Mouse (Mus musculus): ENCODE results near the gene Gpr34. TPM values are rescaled to one million over a fixed set of nuclear protein-coding genes. Genes with fewer than 3 reads are reported as not detected.

Gpr34 gene
- 3.0 TPM for polyA plus RNA-seq (2014; fragmentation: Illumina TruSeq; extraction: RNeasy Lipid Tissue Mini Kit (QIAGEN cat#74804); ENCODE audit: insufficient read depth, low read depth, low replicate concordance)

DNA sequence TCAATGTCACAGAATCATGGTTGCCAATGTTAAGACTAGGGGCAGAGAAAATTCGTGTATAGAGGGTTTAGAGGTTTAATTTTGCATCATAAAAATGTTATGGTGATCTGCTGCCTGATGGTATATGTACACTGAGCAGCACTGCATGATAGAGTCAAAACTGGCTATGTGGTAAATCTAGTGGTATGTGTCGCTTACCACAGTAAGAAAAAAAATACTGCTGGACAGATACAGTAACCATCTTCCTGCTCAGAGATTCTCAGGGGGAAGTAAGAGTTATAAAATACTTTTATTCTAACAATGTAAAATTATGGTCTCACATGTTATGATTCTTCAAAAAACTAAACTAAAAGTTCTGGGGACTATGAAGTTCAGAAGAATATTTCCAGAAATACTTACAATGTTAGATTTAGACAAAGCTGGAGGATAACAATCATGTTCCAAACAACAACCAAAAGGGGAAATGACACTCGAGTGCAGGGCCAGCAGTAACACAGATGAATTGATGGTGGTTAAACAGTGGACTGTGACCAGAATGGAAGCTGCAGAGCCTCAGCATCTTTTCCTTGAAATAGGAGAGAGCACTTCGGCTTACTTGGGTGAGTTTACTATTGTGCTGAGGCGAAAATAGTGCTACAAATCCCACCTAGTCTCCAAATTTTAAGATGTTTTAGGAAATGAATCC lies at the start of gene Gpr34:
TSS of gene Gpr34 (plus strand) at position 491 of the 685 bp plus-strand sequence.

DNA sequence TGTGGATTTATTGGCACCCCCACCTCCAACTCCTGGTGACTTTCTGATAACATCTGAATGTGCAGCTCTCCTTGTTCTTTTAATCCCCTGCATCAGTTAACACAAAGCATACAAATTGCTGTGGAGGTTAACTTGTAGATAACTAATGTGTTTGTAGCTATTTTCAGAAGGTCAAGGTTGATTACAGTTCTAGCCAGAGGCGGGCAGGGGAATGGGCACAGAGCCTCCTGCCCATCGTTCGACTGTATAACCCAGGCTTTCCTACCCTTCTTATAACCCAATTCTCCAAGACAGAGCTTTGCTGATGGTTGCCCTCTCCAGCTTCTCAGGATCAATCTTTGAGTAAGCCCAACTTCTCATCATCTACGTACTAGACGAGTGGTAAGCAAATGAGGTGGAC lies 29.2 kb downstream of the Gpr34 start, which contains the start of gene Gpr82:
TSS of gene Gpr82 (plus strand) at position 301 of the 400 bp plus-strand sequence.

Other genes starting within 250 kb of the Gpr34 start
- gene Nyx, start 166.0 kb upstream of the Gpr34 start, polyA plus RNA-seq (2014; fragmentation: Illumina TruSeq; extraction: RNeasy Lipid Tissue Mini Kit (QIAGEN cat#74804); ENCODE audit: insufficient read depth, low read depth, low replicate concordance), result 0.29 TPM
- gene Gpr82, start 29.3 kb downstream of the Gpr34 start, polyA plus RNA-seq (2014; fragmentation: Illumina TruSeq; extraction: RNeasy Lipid Tissue Mini Kit (QIAGEN cat#74804); ENCODE audit: insufficient read depth, low read depth, low replicate concordance), result 0.27 TPM
- 10.7 TPM for gene Cask, start 219.3 kb downstream of the Gpr34 start, polyA plus RNA-seq (2014; fragmentation: Illumina TruSeq; extraction: RNeasy Lipid Tissue Mini Kit (QIAGEN cat#74804); ENCODE audit: insufficient read depth, low read depth, low replicate concordance)